Mouse (Mus musculus) megakaryocyte, embryonic 14.5 days (primary cell): ENCODE results near the gene Sulf2.

ENCODE experiments used
- FLI1 ChIP-seq: IDR thresholded peaks from 2 replicates; pipeline ENCODE4 v1.6.1; 2012; ENCODE audit warnings: low read length, inconsistent platforms, mixed read lengths
- GATA1 ChIP-seq: IDR thresholded peaks from 3 replicates; pipeline ENCODE4 v1.6.1; 2012; ENCODE audit warnings: mixed read lengths, low read length, inconsistent platforms, borderline replicate concordance

GRCm38 (mm10) chr2:166190816-166191215, 35.4 kb upstream of the Sulf2 start:
- no peak for TF ChIP-seq GATA1
- TF ChIP-seq FLI1, result no peak
